Mouse (Mus musculus): Measurements from ENCODE around the gene Rnh1.

DNA sequence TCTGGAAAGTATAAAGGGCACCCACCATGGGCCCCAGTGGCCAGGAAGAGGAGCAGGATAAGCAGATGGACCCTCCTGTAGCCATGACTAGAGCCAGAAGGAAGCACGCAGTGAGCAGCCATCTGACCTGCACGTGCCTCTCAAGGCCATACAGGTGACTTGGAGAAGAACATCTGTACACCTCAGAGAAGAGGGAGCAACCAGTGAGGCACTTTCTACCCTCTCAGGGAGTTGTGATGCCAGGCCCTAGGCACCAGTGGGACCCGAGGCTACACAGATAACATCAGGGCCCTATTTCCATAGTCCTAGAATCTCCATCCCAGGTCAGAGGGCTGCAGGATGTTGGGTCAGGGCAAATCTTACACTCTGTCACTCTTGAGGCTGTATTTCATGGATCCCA is 17.6 kb upstream of the Rnh1 start:
- TF ChIP-seq CTCF (IDR thresholded peaks at IDR 0.05; ENCODE audit: borderline replicate concordance, control insufficient read depth, extremely low read depth, insufficient read depth, low read length, poor library complexity) (no peak), POLR2A (IDR thresholded peaks at IDR 0.05; ENCODE audit: control insufficient read depth, extremely low read depth, insufficient read depth, low read length, poor library complexity) (no peak)

All from thymus, adult 2 months (tissue).